Mouse (Mus musculus) CH12.LX (cell line): ENCODE results near the gene Mink1. TPM values are rescaled to one million over a fixed set of nuclear protein-coding genes. Genes with fewer than 3 reads are reported as not detected.
A peak's percentile ranks its signal among the peaks of the same experiment; 100 is the strongest.

Source experiments
- DNase-seq: peaks from one replicate; pipeline ENCODE4 v3.0.0-alpha.2; 2013; ENCODE audit errors: extremely low read depth
- H3K27ac ChIP-seq: 2 replicates; pipeline ENCODE4 v1.5.1; 2012; ENCODE audit warnings: low read depth, mild to moderate bottlenecking, control low read depth, moderate library complexity; ENCODE audit not compliant: insufficient read depth
- H3K27me3 ChIP-seq: replicated peaks from 2 replicates; pipeline ENCODE3; 2012; ENCODE audit warnings: inconsistent platforms
- H3K36me3 ChIP-seq, 2 experiments: replicated peaks in 1 of 2; 2 replicates each; pipeline versions ENCODE3 to v1.6.1; 2012; ENCODE audit warnings: inconsistent platforms in 1 of 2, low read length in 1 of 2, mild to moderate bottlenecking in 1 of 2, mixed read lengths in 1 of 2, moderate library complexity in 1 of 2; ENCODE audit not compliant: control insufficient read depth in 1 of 2, insufficient read depth in 1 of 2
- H3K4me1 ChIP-seq, 2 experiments: 2 replicates each; pipeline ENCODE4 v1.6.1; 2012; ENCODE audit warnings: inconsistent platforms in 1 of 2, moderate library complexity in 1 of 2; ENCODE audit not compliant: insufficient read depth in 2 of 2, control insufficient read depth in 1 of 2
- H3K4me2 ChIP-seq: 2 replicates; pipeline ENCODE4 v1.6.1; 2012; ENCODE audit warnings: low read depth, mild to moderate bottlenecking, control low read depth; ENCODE audit not compliant: poor library complexity, insufficient read depth, severe bottlenecking
- H3K4me3 ChIP-seq, 3 experiments: fragments of 150-350 bp in 1 of 3; sonication (generic) in 1 of 3; replicated peaks in 1 of 3; 2 replicates each; pipeline versions ENCODE3 to v1.5.1; 2011 to 2012; ENCODE audit warnings: low read depth in 2 of 3, low read length in 2 of 3, mild to moderate bottlenecking in 2 of 3, moderate library complexity in 2 of 3, control low read depth in 1 of 3, improper control_type of control experiment in 1 of 3, inconsistent platforms in 1 of 3, mixed read lengths in 1 of 3; ENCODE audit not compliant: poor library complexity in 1 of 3
- H3K79me2 ChIP-seq: replicated peaks from 2 replicates; pipeline ENCODE4 v1.6.1; 2012; ENCODE audit warnings: mild to moderate bottlenecking, moderate library complexity; ENCODE audit not compliant: control insufficient read depth, poor library complexity, insufficient read depth, severe bottlenecking; ENCODE audit errors: extremely low read depth
- H3K9ac ChIP-seq: 2 replicates; pipeline ENCODE4 v1.6.1; 2012; ENCODE audit warnings: low read depth, mild to moderate bottlenecking, control low read depth, moderate library complexity; ENCODE audit not compliant: insufficient read depth
- H3K9me3 ChIP-seq: replicated peaks from 2 replicates; pipeline ENCODE3; 2012; ENCODE audit warnings: low read length, inconsistent platforms, mixed read lengths
- BHLHE40 ChIP-seq: IDR thresholded peaks from 2 replicates; pipeline ENCODE4 v1.6.1; 2011; ENCODE audit warnings: mild to moderate bottlenecking, low read depth, low read length, improper control_type of control experiment
- CHD1 ChIP-seq: IDR thresholded peaks from 2 replicates; pipeline ENCODE4 v1.6.1; 2012; ENCODE audit warnings: low read depth, low read length, improper control_type of control experiment, inconsistent platforms
- CTCF ChIP-seq, 2 experiments: IDR thresholded peaks in 1 of 2; conservative IDR thresholded peaks in 1 of 2; 2 replicates each; pipeline ENCODE4 v1.5.1; 2011 to 2012; ENCODE audit warnings: low read depth in 2 of 2, low read length in 2 of 2, improper control_type of control experiment in 1 of 2, inconsistent platforms in 1 of 2, mild to moderate bottlenecking in 1 of 2, moderate library complexity in 1 of 2
- E2F4 ChIP-seq: IDR thresholded peaks from 2 replicates; pipeline ENCODE4 v1.6.1; 2011; ENCODE audit warnings: low read depth, low read length, improper control_type of control experiment; ENCODE audit not compliant: insufficient replicate concordance
- EP300 ChIP-seq: IDR thresholded peaks from 2 replicates; pipeline ENCODE4 v1.6.1; 2011; ENCODE audit warnings: low read length, improper control_type of control experiment
- ETS1 ChIP-seq: conservative IDR thresholded peaks from 2 replicates; pipeline ENCODE4 v1.6.1; 2012; ENCODE audit warnings: low read depth, mild to moderate bottlenecking, inconsistent platforms, low read length, improper control_type of control experiment, moderate library complexity
- IRF4 ChIP-seq: IDR thresholded peaks from 2 replicates; pipeline ENCODE4 v1.6.1; 2014; ENCODE audit warnings: low read depth, mild to moderate bottlenecking, inconsistent platforms, low read length, improper control_type of control experiment
- JUND ChIP-seq: conservative IDR thresholded peaks from 2 replicates; pipeline ENCODE4 v1.6.1; 2011; ENCODE audit warnings: low read depth, low read length, improper control_type of control experiment
- MAX ChIP-seq: IDR thresholded peaks from 2 replicates; pipeline ENCODE4 v1.6.1; 2011; ENCODE audit warnings: low read length, improper control_type of control experiment
- MAZ ChIP-seq: IDR thresholded peaks from 2 replicates; pipeline ENCODE4 v1.6.1; 2012; ENCODE audit warnings: low read depth, mild to moderate bottlenecking, inconsistent platforms, low read length, improper control_type of control experiment, moderate library complexity
- MEF2A ChIP-seq: IDR thresholded peaks from 2 replicates; pipeline ENCODE4 v1.6.1; 2014; ENCODE audit warnings: low read depth, mild to moderate bottlenecking, inconsistent platforms, low read length, improper control_type of control experiment, borderline replicate concordance
- MYC ChIP-seq: IDR thresholded peaks from 2 replicates; pipeline ENCODE4 v1.6.1; 2011; ENCODE audit warnings: low read depth, mild to moderate bottlenecking, improper control_type of control experiment, low read length
- NRF1 ChIP-seq: IDR thresholded peaks from 2 replicates; pipeline ENCODE4 v1.6.1; 2014; ENCODE audit warnings: low read depth, mild to moderate bottlenecking, inconsistent platforms, low read length, improper control_type of control experiment, moderate library complexity
- POLR2A ChIP-seq: IDR thresholded peaks from 2 replicates; pipeline ENCODE4 v1.6.1; 2011; ENCODE audit warnings: low read depth, mild to moderate bottlenecking, improper control_type of control experiment, low read length
- RAD21 ChIP-seq: IDR thresholded peaks from 2 replicates; pipeline ENCODE4 v1.6.1; 2011; ENCODE audit warnings: low read depth, mild to moderate bottlenecking, low read length, improper control_type of control experiment, moderate library complexity
- RCOR1 ChIP-seq: conservative IDR thresholded peaks from 2 replicates; pipeline ENCODE4 v1.6.1; 2012; ENCODE audit warnings: low read depth, mild to moderate bottlenecking, inconsistent platforms, low read length, improper control_type of control experiment
- SMC3 ChIP-seq: IDR thresholded peaks from 2 replicates; pipeline ENCODE4 v1.6.1; 2011; ENCODE audit warnings: low read depth, low read length, improper control_type of control experiment
- TBP ChIP-seq: conservative IDR thresholded peaks from 2 replicates; pipeline ENCODE4 v1.6.1; 2011; ENCODE audit warnings: low read depth, low read length, improper control_type of control experiment
- UBTF ChIP-seq: IDR thresholded peaks from 2 replicates; pipeline ENCODE4 v1.6.1; 2012; ENCODE audit warnings: low read depth, mild to moderate bottlenecking, inconsistent platforms, low read length, improper control_type of control experiment, moderate library complexity
- USF1 ChIP-seq: IDR thresholded peaks from 2 replicates; pipeline ENCODE4 v1.6.1; 2014; ENCODE audit warnings: low read depth, mild to moderate bottlenecking, inconsistent platforms, low read length, improper control_type of control experiment
- ZC3H11A ChIP-seq: IDR thresholded peaks from 2 replicates; pipeline ENCODE4 v1.6.1; 2012; ENCODE audit warnings: low read depth, mild to moderate bottlenecking, inconsistent platforms, low read length, improper control_type of control experiment
- ZKSCAN1 ChIP-seq: IDR thresholded peaks from 2 replicates; pipeline ENCODE4 v1.6.1; 2012; ENCODE audit warnings: low read depth, inconsistent platforms, low read length, improper control_type of control experiment, borderline replicate concordance
- ZNF384 ChIP-seq: IDR thresholded peaks from 2 replicates; pipeline ENCODE4 v1.6.1; 2012; ENCODE audit warnings: low read depth, low read length, improper control_type of control experiment, inconsistent platforms
- dilution Hi-C: fragments of 300-500 bp; cut with MboI; formaldehyde crosslinking; loops from 2 replicates; pipeline ENCODE4 v1.14.3; 2020; ENCODE audit warnings: low sequenced_read_pairs; ENCODE audit not compliant: extremely low pct_unique_long_range_greater_than_20kb, extremely low pct_ligation_motif_present
- in situ Hi-C: fragments of 300-500 bp; cut with MboI; formaldehyde crosslinking; loops from 3 replicates; pipeline ENCODE4 v1.14.3; 2019; ENCODE audit warnings: low sequenced_read_pairs, low pct_ligation_motif_present, low pct_unique_long_range_greater_than_20kb, mixed read lengths
- polyA plus RNA-seq: library from polyadenylated mRNA; unstranded; fragments of >175 nt; gene quantifications from 2 replicates; pipeline ENCODE4 v1.2.1, GENCODE M21; 2012; ENCODE audit warnings: low read depth; ENCODE audit not compliant: insufficient read length
- total RNA-seq, 2 experiments: library from RNA; depleted of rRNA; stranded (reverse); fragments of 300-350 nt in 1 of 2; fragments of >200 nt in 1 of 2; gene quantifications; 2 replicates each; pipeline ENCODE4 v1.2.3; 2012 to 2014

The Mink1 gene
- total and polyA plus RNA-seq, 3 experiments = 15.0 to 79.8 (median 31.2) TPM

- dilution Hi-C loops (no loop called here), in situ Hi-C loops (no loop called here)
- TF ChIP-seq MEF2A (no peak), MYC (peak; percentile 96), CTCF (conservative IDR thresholded peaks at IDR 0.05 in 1 of 2, IDR thresholded peaks at IDR 0.05 in 1 of 2; ENCODE audit: low read depth in 2 of 2, low read length in 2 of 2) (peak; percentile 88 to 90), ZC3H11A (peak; percentile 58; the same call in 1 of the 2 replicates), MAX (peak; percentile 79), SMC3 (peak; percentile 90), RAD21 (peak; percentile 76), USF1 (no peak), POLR2A (no peak)
- Histone ChIP-seq H3K4me2 (no peak overlapping the region), H3K4me1 (peaks cover 0 to 19% of the 10 kb centered on the region in 2 experiments; a peak in 2 of 4 replicates), H3K9me3 (no peaks in the 10 kb centered on the region), H3K27ac (no peak overlapping the region), H3K27me3 (no peaks in the 10 kb centered on the region), H3K36me3 (no peaks in the 10 kb centered on the region), H3K9ac (no peak overlapping the region), H3K4me3 (no peak overlapping the region), H3K79me2 (no peaks in the 10 kb centered on the region)
- DNase-seq = peak; percentile 78
Observed at GRCm38 (mm10) chr11:70625473-70625872, 62.8 kb downstream of the Mink1 start.

DNA sequence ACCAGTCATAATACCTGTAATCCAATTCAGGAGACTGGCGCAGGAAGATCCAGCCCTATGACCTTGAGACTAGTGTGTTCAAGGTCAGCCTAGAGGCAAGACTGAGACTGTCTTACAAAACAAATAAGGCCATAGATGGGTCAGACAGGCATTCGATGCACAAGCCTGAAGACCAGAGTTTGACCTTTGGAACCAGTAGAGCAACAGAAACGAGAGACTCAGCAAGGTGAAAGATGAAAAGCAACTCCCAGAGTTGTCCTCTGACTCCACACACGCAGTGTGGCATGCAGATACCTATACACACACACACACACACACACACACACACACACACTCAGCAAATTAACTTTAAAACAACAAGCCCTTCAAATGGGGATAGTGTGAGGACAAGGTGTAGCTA lies 64.2 kb downstream of the Mink1 start:
- H3K9me3 ChIP-seq = no peaks in the 10 kb centered on the region
- in situ Hi-C loops = no loop called here
- TF ChIP-seq MEF2A = no peak
- no peak for TF ChIP-seq JUND
- no peak for TF ChIP-seq MAX
- no peak for TF ChIP-seq UBTF
- TF ChIP-seq ZNF384 = no peak
- no peak for TF ChIP-seq BHLHE40
- no peak for TF ChIP-seq ZC3H11A
- no peak for TF ChIP-seq MAZ
- TF ChIP-seq, all 38 proteins: peak for 0
- peaks cover 0 to 19% of the 10 kb centered on the region in 2 experiments; a peak in 2 of 4 replicates for H3K4me1 ChIP-seq
- H3K4me3 ChIP-seq = no peak overlapping the region
- no peaks in the 10 kb centered on the region for H3K79me2 ChIP-seq
- H3K9ac ChIP-seq = no peak overlapping the region
- no peaks in the 10 kb centered on the region for H3K36me3 ChIP-seq
- no peak overlapping the region for H3K4me2 ChIP-seq
- H3K27ac ChIP-seq = no peak overlapping the region
- DNase-seq = no peak
- dilution Hi-C loops = no loop called here
- H3K27me3 ChIP-seq = no peaks in the 10 kb centered on the region

GRCm38 (mm10) chr11:70628431-70628830 lies 65.8 kb downstream of the Mink1 start:
- in situ Hi-C loops (no loop called here), dilution Hi-C loops (no loop called here)
- no peak overlapping the region for H3K9ac ChIP-seq
- H3K4me2 ChIP-seq = no peak overlapping the region
- no peak overlapping the region for H3K4me3 ChIP-seq
- peaks cover 0 to 8% of the 10 kb centered on the region in 2 experiments; a peak in 2 of 4 replicates for H3K4me1 ChIP-seq
- H3K9me3 ChIP-seq = no peaks in the 10 kb centered on the region
- H3K27ac ChIP-seq = no peak overlapping the region
- TF ChIP-seq ZKSCAN1 (no peak), CTCF (conservative IDR thresholded peaks at IDR 0.05 in 1 of 2, IDR thresholded peaks at IDR 0.05 in 1 of 2; ENCODE audit: low read depth in 2 of 2, low read length in 2 of 2) (no peak), SMC3 (no peak), RCOR1 (no peak), EP300 (no peak), UBTF (no peak), ETS1 (no peak), RAD21 (no peak), CHD1 (no peak), NRF1 (no peak), E2F4 (no peak), TBP (no peak), JUND (no peak), MEF2A (no peak), IRF4 (no peak), BHLHE40 (no peak)
- TF ChIP-seq, all 38 proteins: peak for 0
- Histone ChIP-seq H3K79me2 (no peaks in the 10 kb centered on the region), H3K27me3 (no peaks in the 10 kb centered on the region), H3K36me3 (no peaks in the 10 kb centered on the region)
- no peak for DNase-seq
